Mouse (Mus musculus): ENCODE data around the gene Snap23. TPM values are rescaled to one million over a fixed set of nuclear protein-coding genes. Genes with fewer than 3 reads are reported as not detected.

Snap23 gene
- total and polyA plus RNA-seq, 3 experiments: 12.1 to 65.4 (median 57.9) TPM

- TF ChIP-seq EP300 (IDR thresholded peaks at IDR 0.05; ENCODE audit: insufficient read depth, low read depth, low read length) (peak; percentile 30; the same call in 1 of the 2 replicates), CTCF (IDR thresholded peaks at IDR 0.05) (no peak)
- Histone ChIP-seq H3K79me2 (replicated peaks; ENCODE audit: control insufficient read depth, insufficient read depth, low read length) (no peaks in the 10 kb centered on the region), H3K9ac (ENCODE audit: low read depth, low read length) (no peak overlapping the region), H3K4me3 (no peak overlapping the region), H3K27me3 (ENCODE audit: control insufficient read depth, insufficient read depth, low read length) (no peaks in the 10 kb centered on the region), H3K27ac (peak overlapping the region; percentile 23; the same call in 1 of the 2 replicates), H3K36me3 (ENCODE audit: control insufficient read depth, insufficient read depth, low read length) (peaks cover 2% of the 10 kb centered on the region; the same call in 1 of the 2 replicates), H3K4me1 (ENCODE audit: control insufficient read depth, insufficient read depth, low read length) (peaks cover 7% of the 10 kb centered on the region)
- peak in 1 of 2 experiments; percentile 55 for DNase-seq
- intact Hi-C loops (cut with DNase I): no loop called here
- WGBS: 34% methylated on average over 4 of the region's 4 CpGs
These were observed 79.3 kb downstream of the Snap23 start for GRCm38 (mm10) chr2:120646777-120647176.

Other genes starting within 250 kb of the Snap23 start
- gene Vps39, start 214.5 kb upstream of the Snap23 start, total RNA-seq (2021): 10 to 100 TPM; 25.9 to 27.2 TPM
- 14.9 and 44.8 TPM in 2 replicates for gene Vps39, start 214.5 kb upstream of the Snap23 start, polyA plus RNA-seq (2012; rRNA removed)
- 10 to 100 TPM; 22.0 to 24.5 TPM for gene Ganc, start 163.8 kb upstream of the Snap23 start, total RNA-seq (2021)
- 14.3 and 20.3 TPM in 2 replicates for gene Ganc, start 163.8 kb upstream of the Snap23 start, polyA plus RNA-seq (2012; rRNA removed)
- gene Tmem87a, start 163.6 kb upstream of the Snap23 start, total RNA-seq (2021): 10 to 100 TPM; 15.4 to 17.6 TPM
- gene Tmem87a, start 163.6 kb upstream of the Snap23 start, polyA plus RNA-seq (2012; rRNA removed): 7.6 and 12.2 TPM in 2 replicates
- 1 to 10 TPM; 1.5 to 1.9 TPM for gene Capn3, start 111.7 kb upstream of the Snap23 start, total RNA-seq (2021)
- gene Capn3, start 111.7 kb upstream of the Snap23 start, polyA plus RNA-seq (2012; rRNA removed): 2.6 and 3.0 TPM in 2 replicates
- gene Zfp106, start 3.8 kb upstream of the Snap23 start, total RNA-seq (2021): 100 to 1,000 TPM; 443 to 527 TPM
- 174 and 320 TPM in 2 replicates for gene Zfp106, start 3.8 kb upstream of the Snap23 start, polyA plus RNA-seq (2012; rRNA removed)
- gene Haus2, start 41.7 kb downstream of the Snap23 start, total RNA-seq (2021): 10 to 100 TPM in 1 of 2 experiments, 1 to 10 TPM in 1; 9.8 to 10.2 TPM
- gene Haus2, start 41.7 kb downstream of the Snap23 start, polyA plus RNA-seq (2012; rRNA removed): 3.6 and 8.1 TPM in 2 replicates
- 10 to 100 TPM; 14.5 to 14.9 TPM for gene Lrrc57, start 41.8 kb downstream of the Snap23 start, total RNA-seq (2021)
- 12.1 and 21.1 TPM in 2 replicates for gene Lrrc57, start 41.8 kb downstream of the Snap23 start, polyA plus RNA-seq (2012; rRNA removed)
- 1 to 10 TPM; 6.6 TPM for gene Stard9, start 61.5 kb downstream of the Snap23 start, total RNA-seq (2021)
- gene Stard9, start 61.5 kb downstream of the Snap23 start, polyA plus RNA-seq (2012; rRNA removed): 6.5 and 11.4 TPM in 2 replicates

All from heart, adult 2 months (tissue).